Mouse (Mus musculus) thymus, adult 2 months (tissue): ENCODE results near the gene Psmd9.

Experiments used
- CTCF ChIP-seq: fragments of 200-500 bp; IDR thresholded peaks from 2 replicates; pipeline ENCODE4 v1.5.1; 2012; ENCODE audit warnings: mild to moderate bottlenecking, control low read depth, low read length, moderate library complexity, borderline replicate concordance; ENCODE audit not compliant: control insufficient read depth, poor library complexity, insufficient read depth; ENCODE audit errors: extremely low read depth
- POLR2A ChIP-seq: fragments of 200-500 bp; IDR thresholded peaks from 2 replicates; pipeline ENCODE4 v1.6.1; 2012; ENCODE audit warnings: mild to moderate bottlenecking, low read length, control low read depth, moderate library complexity; ENCODE audit not compliant: control insufficient read depth, poor library complexity, insufficient read depth; ENCODE audit errors: extremely low read depth

DNA sequence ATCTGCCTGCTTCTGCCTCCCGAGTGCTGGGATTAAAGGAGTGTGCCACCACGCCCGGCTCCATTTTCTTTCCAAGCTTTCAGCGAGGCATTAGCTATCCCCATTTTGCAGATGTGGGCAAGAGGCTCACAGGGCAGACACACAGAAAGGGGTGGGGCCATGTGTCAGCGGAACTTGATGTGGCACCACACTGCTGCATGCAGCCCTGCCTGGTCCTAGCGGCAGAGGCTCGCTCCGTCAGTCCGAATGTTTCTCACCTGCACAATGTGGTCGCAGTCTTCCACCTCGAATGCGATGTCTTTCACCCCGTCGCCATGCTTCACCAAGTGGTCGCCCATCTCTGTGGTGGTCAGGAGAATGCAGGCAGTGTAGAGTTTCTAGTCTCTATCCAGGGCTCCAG is 11.2 kb downstream of the Psmd9 start:
- TF ChIP-seq CTCF, result no peak
- no peak for TF ChIP-seq POLR2A
